Mouse (Mus musculus) olfactory bulb, adult 2 months (tissue): ENCODE results near the gene Unc5c.

Experiments used
- CTCF ChIP-seq: fragments of 200-500 bp; IDR thresholded peaks from 2 replicates; pipeline ENCODE4 v1.5.1; 2012; ENCODE audit warnings: low read depth, mild to moderate bottlenecking, low read length, moderate library complexity; ENCODE audit not compliant: insufficient read depth
- POLR2A ChIP-seq: fragments of 200-500 bp; IDR thresholded peaks from 2 replicates; pipeline ENCODE4 v1.6.1; 2012; ENCODE audit warnings: mild to moderate bottlenecking, low read depth, low read length, moderate library complexity; ENCODE audit not compliant: insufficient read depth

- TF ChIP-seq CTCF = no peak
- no peak for TF ChIP-seq POLR2A
Observed at GRCm38 (mm10) chr3:141659041-141659789, 194.2 kb downstream of the Unc5c start.
